Mouse (Mus musculus): ENCODE measurements around the gene Nrg4. TPM values are rescaled to one million over a fixed set of nuclear protein-coding genes. Genes with fewer than 3 reads are reported as not detected.

Gene Nrg4
- polyA plus RNA-seq, 1 experiment from 2014 or later: 0.56 TPM

- no peak overlapping the region for H3K4me3 ChIP-seq
- H3K9me3 ChIP-seq (replicated peaks): no peaks in the 10 kb centered on the region
- H3K4me1 ChIP-seq: peaks cover 2% of the 10 kb centered on the region; the same call in 1 of the 2 replicates
- H3K4me2 ChIP-seq: no peak overlapping the region
- no peak for ATAC-seq
- H3K9ac ChIP-seq: no peak overlapping the region
- H3K36me3 ChIP-seq: peaks cover 15% of the 10 kb centered on the region
- H3K27me3 ChIP-seq (replicated peaks): no peaks in the 10 kb centered on the region
- no peak overlapping the region for H3K27ac ChIP-seq
- 44% methylated on average over 10 of the region's 10 CpGs for WGBS (ENCODE audit: insufficient replicate concordance)
These were observed 97.6 kb downstream of the Nrg4 start for GRCm38 (mm10) chr9:55229010-55229409.

GRCm38 (mm10) chr9:55228149-55228548 is 98.5 kb downstream of the Nrg4 start:
- no peak overlapping the region for H3K4me2 ChIP-seq
- no peak for ATAC-seq
- H3K27ac ChIP-seq: no peak overlapping the region
- peaks cover 2% of the 10 kb centered on the region; the same call in 1 of the 2 replicates for H3K4me1 ChIP-seq
- no peak overlapping the region for H3K9ac ChIP-seq
- no peaks in the 10 kb centered on the region for H3K27me3 ChIP-seq (replicated peaks)
- H3K9me3 ChIP-seq (replicated peaks): no peaks in the 10 kb centered on the region
- H3K36me3 ChIP-seq: peaks cover 23% of the 10 kb centered on the region
- WGBS (ENCODE audit: insufficient replicate concordance): 79% methylated on average over 4 of the region's 4 CpGs
- H3K4me3 ChIP-seq: no peak overlapping the region

GRCm38 (mm10) chr9:55226251-55226650 is 100.4 kb downstream of the Nrg4 start:
- no peaks in the 10 kb centered on the region for H3K27me3 ChIP-seq (replicated peaks)
- H3K4me3 ChIP-seq: no peak overlapping the region
- H3K36me3 ChIP-seq: peaks cover 42% of the 10 kb centered on the region
- 0 out of 2 replicates have a peak, but pooled peaks cover 2% of the 10 kb centered on the region for H3K4me1 ChIP-seq
- ATAC-seq: no peak
- no peaks in the 10 kb centered on the region for H3K9me3 ChIP-seq (replicated peaks)
- H3K4me2 ChIP-seq: no peak overlapping the region
- H3K27ac ChIP-seq: no peak overlapping the region
- no peak overlapping the region for H3K9ac ChIP-seq
- 81% methylated on average over 3 of the region's 3 CpGs for WGBS (ENCODE audit: insufficient replicate concordance)

DNA sequence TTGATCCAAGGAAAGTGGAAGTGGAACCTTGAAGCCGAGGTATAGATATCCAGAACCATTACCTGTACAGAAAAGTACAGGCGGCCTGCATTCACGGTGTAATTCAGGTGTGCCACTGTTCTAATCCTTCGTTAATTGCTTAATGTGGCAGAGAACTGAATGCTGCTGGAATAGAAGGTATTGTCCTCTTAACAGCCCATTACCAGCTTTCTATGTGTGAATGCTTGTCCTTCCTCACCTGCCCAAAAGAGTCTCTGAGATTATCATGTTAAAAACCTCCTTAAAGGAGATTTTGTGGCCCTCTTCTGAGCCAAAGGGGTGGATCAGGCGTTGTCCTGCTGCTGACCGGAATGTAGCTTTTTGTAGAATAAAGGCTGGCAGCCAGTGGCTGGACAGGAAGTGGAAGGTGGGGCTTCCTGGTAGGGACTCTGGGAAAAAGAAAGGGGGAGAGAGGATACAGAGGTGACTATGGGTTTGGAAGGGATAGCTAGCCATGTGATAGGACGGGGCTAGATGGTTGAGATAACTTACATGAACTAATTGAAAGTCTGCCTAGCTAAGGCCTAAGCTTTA is 101.4 kb downstream of the Nrg4 start:
- no peak overlapping the region for H3K27ac ChIP-seq
- H3K36me3 ChIP-seq: peaks cover 52% of the 10 kb centered on the region
- no peaks in the 10 kb centered on the region for H3K9me3 ChIP-seq (replicated peaks)
- ATAC-seq: no peak
- H3K4me2 ChIP-seq: no peak overlapping the region
- 0 out of 2 replicates have a peak, but pooled peaks cover 2% of the 10 kb centered on the region for H3K4me1 ChIP-seq
- no peak overlapping the region for H3K4me3 ChIP-seq
- H3K27me3 ChIP-seq (replicated peaks): no peaks in the 10 kb centered on the region
- no peak overlapping the region for H3K9ac ChIP-seq
- WGBS (ENCODE audit: insufficient replicate concordance): 73% methylated on average over 7 of the region's 7 CpGs

GRCm38 (mm10) chr9:55217381-55217780 is 109.3 kb downstream of the Nrg4 start:
- Histone ChIP-seq H3K27me3 (replicated peaks) (no peaks in the 10 kb centered on the region), H3K4me1 (no peaks in the 10 kb centered on the region), H3K9ac (no peak overlapping the region), H3K27ac (no peak overlapping the region), H3K4me2 (no peak overlapping the region), H3K36me3 (peaks cover 91% of the 10 kb centered on the region), H3K4me3 (no peak overlapping the region), H3K9me3 (replicated peaks) (no peaks in the 10 kb centered on the region)
- no peak for ATAC-seq
- WGBS (ENCODE audit: insufficient replicate concordance): 77% methylated on average over 3 of the region's 3 CpGs

DNA sequence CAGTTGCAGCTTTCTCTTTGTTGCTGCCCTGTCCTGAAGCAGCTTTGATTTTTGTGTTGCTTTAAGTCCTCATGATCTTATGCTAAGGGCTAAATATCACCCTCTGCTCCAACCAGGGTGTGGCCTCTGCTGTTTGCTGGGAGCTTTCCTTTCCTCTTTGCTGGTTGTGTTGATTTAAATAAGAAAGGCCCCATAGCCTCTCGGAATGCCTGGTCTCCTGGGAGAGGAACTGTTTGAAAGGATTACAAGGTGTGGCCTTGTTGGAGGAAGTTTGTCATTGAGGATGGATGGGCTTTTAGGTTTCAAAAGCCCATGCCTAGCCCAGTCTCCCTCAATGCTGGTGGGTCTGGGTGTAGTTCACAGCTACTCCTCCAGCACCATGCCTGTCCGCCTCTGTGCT is 110.6 kb downstream of the Nrg4 start:
- no peak overlapping the region for H3K4me3 ChIP-seq
- H3K27me3 ChIP-seq (replicated peaks): no peaks in the 10 kb centered on the region
- H3K36me3 ChIP-seq: peaks cover 87% of the 10 kb centered on the region
- no peak overlapping the region for H3K27ac ChIP-seq
- no peaks in the 10 kb centered on the region for H3K9me3 ChIP-seq (replicated peaks)
- no peak for ATAC-seq
- 77% methylated on average over 2 of the region's 2 CpGs for WGBS (ENCODE audit: insufficient replicate concordance)
- H3K4me2 ChIP-seq: no peak overlapping the region
- H3K9ac ChIP-seq: no peak overlapping the region
- peaks cover 9% of the 10 kb centered on the region for H3K4me1 ChIP-seq

- H3K36me3 ChIP-seq: peaks cover 83% of the 10 kb centered on the region
- WGBS (ENCODE audit: insufficient replicate concordance): 76% methylated on average over 3 of the region's 3 CpGs
- H3K4me3 ChIP-seq: no peak overlapping the region
- no peaks in the 10 kb centered on the region for H3K27me3 ChIP-seq (replicated peaks)
- no peak overlapping the region for H3K9ac ChIP-seq
- H3K4me2 ChIP-seq: no peak overlapping the region
- ATAC-seq: no peak
- peaks cover 12% of the 10 kb centered on the region for H3K4me1 ChIP-seq
- no peaks in the 10 kb centered on the region for H3K9me3 ChIP-seq (replicated peaks)
- no peak overlapping the region for H3K27ac ChIP-seq
These were observed 111.0 kb downstream of the Nrg4 start for GRCm38 (mm10) chr9:55215648-55216047.

GRCm38 (mm10) chr9:55215056-55215455 is 111.6 kb downstream of the Nrg4 start:
- no peaks in the 10 kb centered on the region for H3K27me3 ChIP-seq (replicated peaks)
- H3K4me1 ChIP-seq: peaks cover 18% of the 10 kb centered on the region
- no peak overlapping the region for H3K4me3 ChIP-seq
- no peak for ATAC-seq
- no peak overlapping the region for H3K27ac ChIP-seq
- H3K9me3 ChIP-seq (replicated peaks): no peaks in the 10 kb centered on the region
- WGBS (ENCODE audit: insufficient replicate concordance): 86% methylated on average over 3 of the region's 3 CpGs
- no peak overlapping the region for H3K4me2 ChIP-seq
- no peak overlapping the region for H3K9ac ChIP-seq
- H3K36me3 ChIP-seq: peaks cover 77% of the 10 kb centered on the region

DNA sequence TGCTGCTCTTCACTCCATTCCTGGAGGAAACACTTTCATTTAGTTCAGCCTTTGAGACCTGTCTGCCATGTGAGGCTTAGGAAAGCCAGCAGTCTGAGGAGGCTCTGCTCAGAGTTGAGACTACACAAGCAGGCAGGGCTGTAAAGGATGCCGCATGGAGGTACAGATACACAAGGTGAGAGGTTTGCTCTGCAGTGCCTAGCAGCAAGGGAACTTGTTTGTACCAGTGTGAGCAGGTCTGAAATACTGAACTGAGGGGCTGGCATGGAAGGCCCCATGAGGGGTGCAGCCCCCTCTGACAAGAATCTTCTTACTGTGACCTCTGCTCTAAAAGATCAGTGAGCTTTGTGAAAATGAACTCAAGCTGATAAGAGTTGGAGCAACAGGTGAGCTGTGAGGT is 113.2 kb downstream of the Nrg4 start:
- H3K9ac ChIP-seq: no peak overlapping the region
- H3K4me3 ChIP-seq: no peak overlapping the region
- 76% methylated on average over 1 of the region's 1 CpGs for WGBS (ENCODE audit: insufficient replicate concordance)
- peaks cover 62% of the 10 kb centered on the region for H3K36me3 ChIP-seq
- H3K27ac ChIP-seq: no peak overlapping the region
- no peak for ATAC-seq
- H3K4me2 ChIP-seq: no peak overlapping the region
- no peaks in the 10 kb centered on the region for H3K9me3 ChIP-seq (replicated peaks)
- no peaks in the 10 kb centered on the region for H3K27me3 ChIP-seq (replicated peaks)
- H3K4me1 ChIP-seq: peaks cover 27% of the 10 kb centered on the region

GRCm38 (mm10) chr9:55211611-55212010 is 115.0 kb downstream of the Nrg4 start:
- H3K4me1 ChIP-seq: peaks cover 35% of the 10 kb centered on the region
- no peak overlapping the region for H3K27ac ChIP-seq
- ATAC-seq: no peak
- H3K9ac ChIP-seq: no peak overlapping the region
- H3K27me3 ChIP-seq (replicated peaks): no peaks in the 10 kb centered on the region
- no peak overlapping the region for H3K4me2 ChIP-seq
- no peak overlapping the region for H3K4me3 ChIP-seq
- H3K36me3 ChIP-seq: peaks cover 45% of the 10 kb centered on the region
- no peaks in the 10 kb centered on the region for H3K9me3 ChIP-seq (replicated peaks)
- 73% methylated on average over 4 of the region's 4 CpGs for WGBS (ENCODE audit: insufficient replicate concordance)

- Histone ChIP-seq H3K9me3 (replicated peaks) (no peaks in the 10 kb centered on the region), H3K27ac (peak within 1 kb of the TSS; percentile 78), H3K9ac (peak within 1 kb of the TSS; percentile 86), H3K36me3 (peaks cover 28% of the 10 kb centered on the region), H3K4me1 (peaks cover 35% of the 10 kb centered on the region), H3K4me3 (peak within 1 kb of the TSS; percentile 86), H3K27me3 (replicated peaks) (no peaks in the 10 kb centered on the region), H3K4me2 (peak within 1 kb of the TSS; percentile 89)
- peak; percentile 99 for ATAC-seq
- WGBS (ENCODE audit: insufficient replicate concordance): under 1% methylated on average over 65 of the region's 65 CpGs
These were observed 117.7 kb downstream of the Nrg4 start, which contains the start of gene Fbxo22 for GRCm38 (mm10) chr9:55208790-55209481. Gene Fbxo22, plus strand, starts transcription at chr9:55208925.

DNA sequence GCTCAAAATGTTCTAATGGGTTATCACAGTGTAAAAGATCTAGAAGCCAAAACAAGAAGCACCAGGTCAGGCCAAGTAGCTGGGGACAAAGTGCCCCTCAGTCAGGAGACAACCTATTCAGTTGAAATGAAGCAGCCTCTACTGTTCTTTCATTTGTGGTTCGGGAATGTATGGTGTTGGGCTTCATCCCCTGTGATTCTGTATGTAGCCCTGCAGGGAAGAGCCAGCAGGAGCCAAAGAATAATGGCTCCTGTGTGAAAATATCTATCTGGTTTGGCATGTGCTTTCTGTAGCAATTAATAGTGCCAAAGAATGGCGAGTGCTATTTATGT is 118.2 kb downstream of the Nrg4 start:
- Histone ChIP-seq H3K36me3 (peaks cover 25% of the 10 kb centered on the region), H3K9me3 (replicated peaks) (no peaks in the 10 kb centered on the region), H3K27ac (peak overlapping the region; percentile 78), H3K9ac (peak overlapping the region; percentile 86), H3K4me1 (peaks cover 35% of the 10 kb centered on the region), H3K4me2 (peak overlapping the region; percentile 89), H3K27me3 (replicated peaks) (no peaks in the 10 kb centered on the region), H3K4me3 (peak overlapping the region; percentile 86)
- ATAC-seq: 0 out of 2 replicates have a peak, but pooled peaks have one; percentile 16
- WGBS (ENCODE audit: insufficient replicate concordance): 4% methylated on average over 2 of the region's 2 CpGs

Data from liver, embryonic 12.5 days (tissue).